Mouse (Mus musculus) MEL-GATA-1-ER (cell line): ENCODE measurements around the gene Pex1.
A peak's percentile ranks its signal among the peaks of the same experiment; 100 is the strongest.
"Not testable (repeated sequence)": the region's sequence is repeated elsewhere in the genome, so short reads cannot be mapped to it uniquely, and the experiment has no call there.

Source experiments
- DNase-seq: peaks from one replicate; pipeline ENCODE4 v3.0.0-alpha.2; 2012; ENCODE audit warnings: low read depth; ENCODE audit errors: extremely low read depth

Pex1 gene

GRCm38 (mm10) chr5:3644621-3645020 lies 48.8 kb downstream of the Pex1 start:
- DNase-seq = no peak

- DNase-seq = no peak
Observed at GRCm38 (mm10) chr5:3645326-3645725, 49.5 kb downstream of the Pex1 start.

- DNase-seq = no peak
Observed at GRCm38 (mm10) chr5:3646539-3646938, 50.7 kb downstream of the Pex1 start.

- DNase-seq = peak; percentile 62
Observed at GRCm38 (mm10) chr5:3646991-3647707, 51.3 kb downstream of the Pex1 start.

GRCm38 (mm10) chr5:3647708-3648121 lies 51.8 kb downstream of the Pex1 start:
- DNase-seq = peak; percentile 76

- no peak for DNase-seq
Observed at GRCm38 (mm10) chr5:3648206-3648848, 52.5 kb downstream of the Pex1 start.

GRCm38 (mm10) chr5:3648849-3649210 lies 53.0 kb downstream of the Pex1 start:
- no peak for DNase-seq

- DNase-seq = no peak
Observed at GRCm38 (mm10) chr5:3650881-3651280, 55.0 kb downstream of the Pex1 start, which contains the start of gene Tmbim7. Tmbim7 (plus strand) TSS chr5:3651181.

- no peak for DNase-seq
Observed at GRCm38 (mm10) chr5:3651621-3652020, 55.8 kb downstream of the Pex1 start.

- DNase-seq = not testable (repeated sequence)
Observed at GRCm38 (mm10) chr5:3652903-3653575, 57.2 kb downstream of the Pex1 start.

GRCm38 (mm10) chr5:3653801-3654200 lies 57.9 kb downstream of the Pex1 start:
- DNase-seq = no peak

GRCm38 (mm10) chr5:3657085-3657484 lies 61.2 kb downstream of the Pex1 start, which contains the start of gene Gatad1:
Gatad1 (minus strand) TSS chr5:3657185.
- no peak for DNase-seq

- no peak for DNase-seq
Observed at GRCm38 (mm10) chr5:3665225-3665624, 69.4 kb downstream of the Pex1 start.

GRCm38 (mm10) chr5:3666585-3666984 lies 70.7 kb downstream of the Pex1 start:
- no peak for DNase-seq

GRCm38 (mm10) chr5:3669938-3670554 lies 74.2 kb downstream of the Pex1 start:
- DNase-seq = peak; percentile 80
